Mouse (Mus musculus): Measurements from ENCODE around the gene Fam151a. TPM values are rescaled to one million over a fixed set of nuclear protein-coding genes. Genes with fewer than 3 reads are reported as not detected.
"Not testable (repeated sequence)": the region's sequence is repeated elsewhere in the genome, so short reads cannot be mapped to it uniquely, and the experiment has no call there.

Fam151a gene
- polyA plus RNA-seq, 1 experiment from 2014 or later = 8.8 TPM

- no peak overlapping the region for H3K4me3 ChIP-seq (replicated peaks; ENCODE audit: low read depth, low read length)
- no peaks in the 10 kb centered on the region for H3K9me3 ChIP-seq (replicated peaks; ENCODE audit: low read length)
- no peak for TF ChIP-seq CTCF (IDR thresholded peaks at IDR 0.05; ENCODE audit: low read depth)
- no peaks in the 10 kb centered on the region for H3K4me1 ChIP-seq (replicated peaks; ENCODE audit: insufficient read depth, low read length)
- H3K27ac ChIP-seq = no peak overlapping the region
- no peaks in the 10 kb centered on the region for H3K27me3 ChIP-seq (ENCODE audit: insufficient read depth, low read length)
- ATAC-seq (replicated peaks; ENCODE audit: low FRiP score, low read depth) (no peak), DNase-seq (ENCODE audit: low spot score) (no peak)
- no peak overlapping the region for H3K4me2 ChIP-seq (ENCODE audit: low read length)
- H3K36me3 ChIP-seq (ENCODE audit: insufficient read depth, low read length) = no peaks in the 10 kb centered on the region
- 88% methylated on average over 1 of the region's 1 CpGs for WGBS
- no peak overlapping the region for H3K9ac ChIP-seq (ENCODE audit: low read depth, low read length)
These were observed 38.9 kb downstream of the Fam151a start for GRCm38 (mm10) chr4:106772558-106772957.

GRCm38 (mm10) chr4:106775767-106776166 lies 42.1 kb downstream of the Fam151a start:
- H3K27me3 ChIP-seq (ENCODE audit: insufficient read depth, low read length); H3K36me3 ChIP-seq (ENCODE audit: insufficient read depth, low read length); H3K4me3 ChIP-seq (replicated peaks; ENCODE audit: low read depth, low read length); H3K27ac ChIP-seq; H3K9me3 ChIP-seq (replicated peaks; ENCODE audit: low read length); ATAC-seq (replicated peaks; ENCODE audit: low FRiP score, low read depth); H3K4me1 ChIP-seq (replicated peaks; ENCODE audit: insufficient read depth, low read length); H3K4me2 ChIP-seq (ENCODE audit: low read length); DNase-seq (ENCODE audit: low spot score); H3K9ac ChIP-seq (ENCODE audit: low read depth, low read length): not testable (repeated sequence)
- 86% methylated on average over 6 of the region's 6 CpGs for WGBS
- 0 out of 2 replicates have a peak, but pooled peaks have one; percentile 26 for TF ChIP-seq CTCF (IDR thresholded peaks at IDR 0.05; ENCODE audit: low read depth)

GRCm38 (mm10) chr4:106776998-106777397 lies 43.3 kb downstream of the Fam151a start:
- DNase-seq (ENCODE audit: low spot score) (no peak), ATAC-seq (replicated peaks; ENCODE audit: low FRiP score, low read depth) (no peak)
- H3K4me3 ChIP-seq (replicated peaks; ENCODE audit: low read depth, low read length) = no peak overlapping the region
- no peaks in the 10 kb centered on the region for H3K36me3 ChIP-seq (ENCODE audit: insufficient read depth, low read length)
- no peak overlapping the region for H3K27ac ChIP-seq
- H3K27me3 ChIP-seq (ENCODE audit: insufficient read depth, low read length) = no peaks in the 10 kb centered on the region
- TF ChIP-seq CTCF (IDR thresholded peaks at IDR 0.05; ENCODE audit: low read depth) = no peak
- H3K4me2 ChIP-seq (ENCODE audit: low read length) = no peak overlapping the region
- H3K4me1 ChIP-seq (replicated peaks; ENCODE audit: insufficient read depth, low read length) = peaks cover 9% of the 10 kb centered on the region; the same call in 1 of the 2 replicates
- WGBS = 21% methylated on average over 3 of the region's 3 CpGs
- H3K9ac ChIP-seq (ENCODE audit: low read depth, low read length) = no peak overlapping the region
- no peaks in the 10 kb centered on the region for H3K9me3 ChIP-seq (replicated peaks; ENCODE audit: low read length)

- peak; percentile 55 for TF ChIP-seq CTCF (IDR thresholded peaks at IDR 0.05; ENCODE audit: low read depth)
- Histone ChIP-seq H3K27me3 (ENCODE audit: insufficient read depth, low read length) (no peaks in the 10 kb centered on the region), H3K4me2 (ENCODE audit: low read length) (no peak overlapping the region), H3K4me3 (replicated peaks; ENCODE audit: low read depth, low read length) (no peak overlapping the region), H3K27ac (peak overlapping the region; percentile 80), H3K36me3 (ENCODE audit: insufficient read depth, low read length) (no peaks in the 10 kb centered on the region), H3K9ac (ENCODE audit: low read depth, low read length) (no peak overlapping the region; the same call in 1 of the 2 replicates), H3K9me3 (replicated peaks; ENCODE audit: low read length) (no peaks in the 10 kb centered on the region), H3K4me1 (replicated peaks; ENCODE audit: insufficient read depth, low read length) (peaks cover 9% of the 10 kb centered on the region; the same call in 1 of the 2 replicates)
- WGBS = 34% methylated on average over 5 of the region's 5 CpGs
- peak; percentile 97 for ATAC-seq (replicated peaks; ENCODE audit: low FRiP score, low read depth)
- DNase-seq (ENCODE audit: low spot score) = peak; percentile 96
These were observed 44.6 kb downstream of the Fam151a start for GRCm38 (mm10) chr4:106778116-106778788.

GRCm38 (mm10) chr4:106780045-106780444 lies 46.4 kb downstream of the Fam151a start:
- Histone ChIP-seq H3K27ac (no peak overlapping the region), H3K9ac (ENCODE audit: low read depth, low read length) (no peak overlapping the region), H3K4me1 (replicated peaks; ENCODE audit: insufficient read depth, low read length) (peaks cover 9% of the 10 kb centered on the region; the same call in 1 of the 2 replicates), H3K4me2 (ENCODE audit: low read length) (no peak overlapping the region), H3K9me3 (replicated peaks; ENCODE audit: low read length) (no peaks in the 10 kb centered on the region), H3K36me3 (ENCODE audit: insufficient read depth, low read length) (no peaks in the 10 kb centered on the region), H3K4me3 (replicated peaks; ENCODE audit: low read depth, low read length) (no peak overlapping the region), H3K27me3 (ENCODE audit: insufficient read depth, low read length) (no peaks in the 10 kb centered on the region)
- no peak for TF ChIP-seq CTCF (IDR thresholded peaks at IDR 0.05; ENCODE audit: low read depth)
- ATAC-seq (replicated peaks; ENCODE audit: low FRiP score, low read depth) = 0 out of 2 replicates have a peak, but pooled peaks have one; percentile 7
- no peak for DNase-seq (ENCODE audit: low spot score)
- 39% methylated on average over 3 of the region's 3 CpGs for WGBS

- TF ChIP-seq CTCF (IDR thresholded peaks at IDR 0.05; ENCODE audit: low read depth) = no peak
- no peak overlapping the region for H3K27ac ChIP-seq
- no peaks in the 10 kb centered on the region for H3K27me3 ChIP-seq (ENCODE audit: insufficient read depth, low read length)
- 51% methylated on average over 10 of the region's 10 CpGs for WGBS
- DNase-seq (ENCODE audit: low spot score) = no peak
- H3K4me1 ChIP-seq (replicated peaks; ENCODE audit: insufficient read depth, low read length) = peaks cover 22% of the 10 kb centered on the region
- no peaks in the 10 kb centered on the region for H3K36me3 ChIP-seq (ENCODE audit: insufficient read depth, low read length)
- H3K4me3 ChIP-seq (replicated peaks; ENCODE audit: low read depth, low read length) = no peak overlapping the region
- H3K9ac ChIP-seq (ENCODE audit: low read depth, low read length) = no peak overlapping the region
- no peak overlapping the region for H3K4me2 ChIP-seq (ENCODE audit: low read length)
- H3K9me3 ChIP-seq (replicated peaks; ENCODE audit: low read length) = no peaks in the 10 kb centered on the region
- ATAC-seq (replicated peaks; ENCODE audit: low FRiP score, low read depth) = no peak
These were observed 49.4 kb downstream of the Fam151a start for GRCm38 (mm10) chr4:106783137-106783536.

All from kidney, postnatal 0 days (tissue).